Mouse (Mus musculus): ENCODE measurements at regions not wholly inside any gene's neighbourhood (a gene's known extent, or its start where the extent isn't known, plus 50 kb on each side); places are given as distances from the start of the nearest gene placed in this dataset.
"Not testable (repeated sequence)": the region's sequence is repeated elsewhere in the genome, so short reads cannot be mapped to it uniquely, and the experiment has no call there.

GRCm38 (mm10) chr9:14060257-14060656 is 214.6 kb upstream of the Sesn3 start:
- no peak for ATAC-seq (ENCODE audit: insufficient number of reproducible peaks, insufficient read depth, low FRiP score, low TSS enrichment)
- Histone ChIP-seq H3K27ac (no peak overlapping the region), H3K4me3 (no peak overlapping the region), H3K4me2 (replicated peaks) (no peak overlapping the region), H3K4me1 (peaks cover 19% of the 10 kb centered on the region), H3K36me3 (no peaks in the 10 kb centered on the region), H3K27me3 (no peaks in the 10 kb centered on the region), H3K9ac (no peak overlapping the region), H3K9me3 (peaks cover 5% of the 10 kb centered on the region; the same call in 1 of the 2 replicates)
- WGBS = 83% methylated on average over 2 of the region's 2 CpGs

- H3K27me3 ChIP-seq = no peaks in the 10 kb centered on the region
- peaks cover 19% of the 10 kb centered on the region for H3K4me1 ChIP-seq
- WGBS = 80% methylated on average over 5 of the region's 5 CpGs
- ATAC-seq (ENCODE audit: insufficient number of reproducible peaks, insufficient read depth, low FRiP score, low TSS enrichment) = no peak
- no peak overlapping the region for H3K27ac ChIP-seq
- H3K9ac ChIP-seq = no peak overlapping the region
- H3K36me3 ChIP-seq = no peaks in the 10 kb centered on the region
- H3K9me3 ChIP-seq = peaks cover 13% of the 10 kb centered on the region; the same call in 1 of the 2 replicates
- H3K4me3 ChIP-seq = no peak overlapping the region
- H3K4me2 ChIP-seq (replicated peaks) = no peak overlapping the region
Measured at GRCm38 (mm10) chr9:14061389-14061788, 213.5 kb upstream of the Sesn3 start.

GRCm38 (mm10) chr9:14061840-14062239 is 213.0 kb upstream of the Sesn3 start:
- Histone ChIP-seq H3K27ac (no peak overlapping the region), H3K4me1 (peaks cover 19% of the 10 kb centered on the region), H3K9ac (no peak overlapping the region), H3K4me3 (no peak overlapping the region), H3K9me3 (peaks cover 13% of the 10 kb centered on the region; the same call in 1 of the 2 replicates), H3K36me3 (no peaks in the 10 kb centered on the region), H3K27me3 (no peaks in the 10 kb centered on the region), H3K4me2 (replicated peaks) (no peak overlapping the region)
- 74% methylated on average over 9 of the region's 9 CpGs for WGBS
- ATAC-seq (ENCODE audit: insufficient number of reproducible peaks, insufficient read depth, low FRiP score, low TSS enrichment) = no peak

- Histone ChIP-seq H3K9me3 (peaks cover 13% of the 10 kb centered on the region; the same call in 1 of the 2 replicates), H3K27ac (no peak overlapping the region), H3K4me3 (no peak overlapping the region), H3K4me2 (replicated peaks) (no peak overlapping the region), H3K36me3 (no peaks in the 10 kb centered on the region), H3K4me1 (peaks cover 19% of the 10 kb centered on the region), H3K27me3 (no peaks in the 10 kb centered on the region), H3K9ac (no peak overlapping the region)
- ATAC-seq (ENCODE audit: insufficient number of reproducible peaks, insufficient read depth, low FRiP score, low TSS enrichment) = no peak
- WGBS = 95% methylated on average over 1 of the region's 1 CpGs
Measured at GRCm38 (mm10) chr9:14062706-14063105, 212.2 kb upstream of the Sesn3 start.

GRCm38 (mm10) chr9:14066741-14067140 is 208.1 kb upstream of the Sesn3 start:
- ATAC-seq (ENCODE audit: insufficient number of reproducible peaks, insufficient read depth, low FRiP score, low TSS enrichment) = not testable (repeated sequence)

GRCm38 (mm10) chr9:14069076-14069475 is 205.8 kb upstream of the Sesn3 start:
- H3K4me1 ChIP-seq = no peaks in the 10 kb centered on the region
- no peak overlapping the region for H3K27ac ChIP-seq
- H3K9ac ChIP-seq = no peak overlapping the region
- no peak overlapping the region for H3K4me2 ChIP-seq (replicated peaks)
- H3K27me3 ChIP-seq = no peaks in the 10 kb centered on the region
- WGBS = 93% methylated on average over 6 of the region's 6 CpGs
- H3K9me3 ChIP-seq = peaks cover 13% of the 10 kb centered on the region; the same call in 1 of the 2 replicates
- no peak for ATAC-seq (ENCODE audit: insufficient number of reproducible peaks, insufficient read depth, low FRiP score, low TSS enrichment)
- H3K4me3 ChIP-seq = no peak overlapping the region
- H3K36me3 ChIP-seq = no peaks in the 10 kb centered on the region

More at GRCm38 (mm10) chr9:14066741-14067140, 208.1 kb upstream of the Sesn3 start:
- not testable (repeated sequence) for H3K4me2 ChIP-seq (replicated peaks); H3K4me1 ChIP-seq; H3K36me3 ChIP-seq; H3K9ac ChIP-seq; H3K27me3 ChIP-seq; H3K4me3 ChIP-seq; H3K27ac ChIP-seq
- 93% methylated on average over 7 of the region's 7 CpGs for WGBS
- H3K9me3 ChIP-seq = peaks cover 13% of the 10 kb centered on the region; the same call in 1 of the 2 replicates

GRCm38 (mm10) chr9:14069770-14070169 is 205.1 kb upstream of the Sesn3 start:
- Histone ChIP-seq H3K4me3 (no peak overlapping the region), H3K27ac (no peak overlapping the region), H3K36me3 (no peaks in the 10 kb centered on the region), H3K9me3 (peaks cover 13% of the 10 kb centered on the region; the same call in 1 of the 2 replicates), H3K4me1 (no peaks in the 10 kb centered on the region), H3K27me3 (no peaks in the 10 kb centered on the region), H3K9ac (no peak overlapping the region), H3K4me2 (replicated peaks) (no peak overlapping the region)
- no peak for ATAC-seq (ENCODE audit: insufficient number of reproducible peaks, insufficient read depth, low FRiP score, low TSS enrichment)
- 61% methylated on average over 3 of the region's 3 CpGs for WGBS

GRCm38 (mm10) chr9:14071728-14072127 is 203.1 kb upstream of the Sesn3 start:
- 81% methylated on average over 6 of the region's 6 CpGs for WGBS

GRCm38 (mm10) chr9:14072950-14073349 is 201.9 kb upstream of the Sesn3 start:
- Histone ChIP-seq H3K4me1 (no peaks in the 10 kb centered on the region), H3K27me3 (no peaks in the 10 kb centered on the region)

More at GRCm38 (mm10) chr9:14071728-14072127, 203.1 kb upstream of the Sesn3 start:
- Histone ChIP-seq H3K27me3 (no peaks in the 10 kb centered on the region), H3K27ac (no peak overlapping the region), H3K36me3 (no peaks in the 10 kb centered on the region), H3K4me3 (no peak overlapping the region), H3K4me2 (replicated peaks) (no peak overlapping the region), H3K9me3 (no peaks in the 10 kb centered on the region), H3K4me1 (no peaks in the 10 kb centered on the region), H3K9ac (no peak overlapping the region)
- ATAC-seq (ENCODE audit: insufficient number of reproducible peaks, insufficient read depth, low FRiP score, low TSS enrichment) = no peak

GRCm38 (mm10) chr9:14074273-14074672 is 200.6 kb upstream of the Sesn3 start:
- ATAC-seq (ENCODE audit: insufficient number of reproducible peaks, insufficient read depth, low FRiP score, low TSS enrichment) = no peak
- H3K9me3 ChIP-seq = no peaks in the 10 kb centered on the region
- 88% methylated on average over 6 of the region's 6 CpGs for WGBS

More at GRCm38 (mm10) chr9:14072950-14073349, 201.9 kb upstream of the Sesn3 start:
- Histone ChIP-seq H3K27ac (no peak overlapping the region), H3K9ac (no peak overlapping the region), H3K4me2 (replicated peaks) (no peak overlapping the region), H3K36me3 (no peaks in the 10 kb centered on the region), H3K9me3 (no peaks in the 10 kb centered on the region), H3K4me3 (no peak overlapping the region)
- ATAC-seq (ENCODE audit: insufficient number of reproducible peaks, insufficient read depth, low FRiP score, low TSS enrichment) = no peak
- WGBS = 86% methylated on average over 1 of the region's 1 CpGs

GRCm38 (mm10) chr9:14074866-14075265 is 200.0 kb upstream of the Sesn3 start:
- H3K4me3 ChIP-seq; ATAC-seq (ENCODE audit: insufficient number of reproducible peaks, insufficient read depth, low FRiP score, low TSS enrichment); H3K4me1 ChIP-seq; H3K36me3 ChIP-seq; H3K9ac ChIP-seq; H3K27ac ChIP-seq; H3K9me3 ChIP-seq; H3K27me3 ChIP-seq; H3K4me2 ChIP-seq (replicated peaks): not testable (repeated sequence)

More at GRCm38 (mm10) chr9:14074273-14074672, 200.6 kb upstream of the Sesn3 start:
- H3K4me3 ChIP-seq = no peak overlapping the region
- no peak overlapping the region for H3K9ac ChIP-seq
- H3K4me1 ChIP-seq = no peaks in the 10 kb centered on the region
- H3K27me3 ChIP-seq = no peaks in the 10 kb centered on the region
- H3K36me3 ChIP-seq = no peaks in the 10 kb centered on the region
- no peak overlapping the region for H3K4me2 ChIP-seq (replicated peaks)
- H3K27ac ChIP-seq = no peak overlapping the region

- ATAC-seq (ENCODE audit: insufficient number of reproducible peaks, insufficient read depth, low FRiP score, low TSS enrichment) = no peak
- no peaks in the 10 kb centered on the region for H3K36me3 ChIP-seq
- WGBS = 86% methylated on average over 4 of the region's 4 CpGs
- no peak overlapping the region for H3K27ac ChIP-seq
- H3K9ac ChIP-seq = no peak overlapping the region
- H3K4me3 ChIP-seq = no peak overlapping the region
- H3K27me3 ChIP-seq = no peaks in the 10 kb centered on the region
- no peaks in the 10 kb centered on the region for H3K9me3 ChIP-seq
- H3K4me1 ChIP-seq = no peaks in the 10 kb centered on the region
- H3K4me2 ChIP-seq (replicated peaks) = no peak overlapping the region
Measured at GRCm38 (mm10) chr9:14075452-14075851, 199.4 kb upstream of the Sesn3 start.

GRCm38 (mm10) chr9:14075868-14076267 is 199.0 kb upstream of the Sesn3 start:
- Histone ChIP-seq H3K36me3 (no peaks in the 10 kb centered on the region), H3K4me1 (no peaks in the 10 kb centered on the region), H3K27me3 (no peaks in the 10 kb centered on the region), H3K4me3 (no peak overlapping the region), H3K9me3 (no peaks in the 10 kb centered on the region), H3K27ac (no peak overlapping the region), H3K9ac (no peak overlapping the region), H3K4me2 (replicated peaks) (no peak overlapping the region)
- WGBS = 82% methylated on average over 1 of the region's 1 CpGs
- no peak for ATAC-seq (ENCODE audit: insufficient number of reproducible peaks, insufficient read depth, low FRiP score, low TSS enrichment)

Measured in embryonic facial prominence, embryonic 12.5 days (tissue).